ENCODE assay signal across 8 mouse cellular contexts in the genomic region with DNA sequence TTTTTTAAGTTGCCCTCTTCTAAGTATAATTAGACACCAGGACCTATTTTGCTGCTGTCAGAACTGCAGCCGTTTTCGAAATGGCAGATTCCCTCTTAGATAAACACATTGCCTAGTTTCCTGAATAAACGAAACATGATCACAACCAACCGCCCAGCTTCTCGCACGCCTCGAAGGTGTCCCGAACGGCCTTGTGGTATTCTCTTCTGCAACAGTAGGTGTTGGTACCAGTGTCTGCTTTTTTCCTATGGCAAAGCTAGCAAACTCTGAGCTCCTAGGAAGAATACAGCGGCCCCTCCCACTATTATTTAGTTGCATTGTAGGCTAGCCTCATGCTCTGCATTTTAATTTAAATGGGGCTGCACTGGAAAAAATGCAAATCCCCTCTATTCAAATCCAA. TPM values are rescaled to one million over a fixed set of nuclear protein-coding genes. Genes with fewer than 3 reads are reported as not detected.
DNase-seq lines count a peak whose midpoint lies in the region; ATAC-seq lines count a peak whose summit lies in the region.

No protein-coding gene starts in this region.

- H3K36me3 ChIP-seq in forebrain, embryonic 10.5 days (replicated peaks) = no peaks in the 10 kb centered on the region
- no peaks in the 10 kb centered on the region for H3K36me3 ChIP-seq in limb, embryonic 15.5 days
- H3K36me3 ChIP-seq in stomach, embryonic 14.5 days (ENCODE audit: control insufficient read depth, insufficient read depth, low read length) = no peaks in the 10 kb centered on the region

- H3K4me2 ChIP-seq in limb, embryonic 15.5 days = peak overlapping the region; percentile 26; the same call in 1 of the 2 replicates
- H3K4me2 ChIP-seq in stomach, embryonic 14.5 days (replicated peaks; ENCODE audit: low read depth, low read length) = peak overlapping the region; percentile 24; the same call in 1 of the 2 replicates

- no peak overlapping the region for H3K9ac ChIP-seq in limb, embryonic 15.5 days
- no peak overlapping the region for H3K9ac ChIP-seq in stomach, embryonic 14.5 days (replicated peaks; ENCODE audit: low read depth, low read length)

- H3K4me3 ChIP-seq in forebrain, embryonic 10.5 days = peak overlapping the region; percentile 47
- no peak overlapping the region for H3K4me3 ChIP-seq in limb, embryonic 15.5 days
- peak overlapping the region; percentile 2; the same call in 1 of the 2 replicates for H3K4me3 ChIP-seq in stomach, embryonic 14.5 days (ENCODE audit: low read depth, low read length)

- peaks cover 31% of the 10 kb centered on the region for H3K4me1 ChIP-seq in forebrain, embryonic 10.5 days
- H3K4me1 ChIP-seq in limb, embryonic 15.5 days = peaks cover 17% of the 10 kb centered on the region
- H3K4me1 ChIP-seq in stomach, embryonic 14.5 days (ENCODE audit: control insufficient read depth, insufficient read depth, low read length) = 0 out of 2 replicates have a peak, but pooled peaks cover 9% of the 10 kb centered on the region

- peak; percentile 35 for DNase-seq in adrenal gland, postnatal 14 days
- DNase-seq in adrenal gland, postnatal 4 days (ENCODE audit: low spot score in 2 of 2) = no peak
- peak; percentile 98 for DNase-seq in 416B (ENCODE audit: low read depth)
- DNase-seq in forebrain, embryonic 10.5 days (ENCODE audit: extremely low spot score, low spot score) = no peak

- peak overlapping the region; percentile 86 for H3K27ac ChIP-seq in forebrain, embryonic 10.5 days
- H3K27ac ChIP-seq in limb, embryonic 15.5 days = no peak overlapping the region
- H3K27ac ChIP-seq in stomach, embryonic 14.5 days (ENCODE audit: low read length) = no peak overlapping the region

- WGBS in forebrain, embryonic 10.5 days = 2% methylated on average over 10 of the region's 10 CpGs
- 9% methylated on average over 10 of the region's 10 CpGs for WGBS in limb, embryonic 15.5 days
- WGBS in stomach, embryonic 14.5 days = 10% methylated on average over 10 of the region's 10 CpGs

- peaks cover 3% of the 10 kb centered on the region; the same call in 1 of the 2 replicates for H3K9me3 ChIP-seq in forebrain, embryonic 10.5 days
- no peaks in the 10 kb centered on the region for H3K9me3 ChIP-seq in limb, embryonic 15.5 days
- H3K9me3 ChIP-seq in stomach, embryonic 14.5 days (ENCODE audit: control insufficient read depth, low read depth, low read length) = no peaks in the 10 kb centered on the region

- ATAC-seq in limb, embryonic 15.5 days (ENCODE audit: insufficient number of reproducible peaks, low FRiP score, low TSS enrichment, low read depth) = no peak
- ATAC-seq in stomach, embryonic 14.5 days (ENCODE audit: insufficient number of reproducible peaks, insufficient read depth, low FRiP score, low read depth) = no peak
- no peak for ATAC-seq in cerebellum, adult (ENCODE audit: insufficient number of reproducible peaks, low FRiP score, low TSS enrichment)
- ATAC-seq in monocyte, adult 5-6 weeks (replicated peaks; ENCODE audit: insufficient number of reproducible peaks, low FRiP score, low TSS enrichment, poor library complexity, severe bottlenecking) = no peak

- H3K27me3 ChIP-seq in forebrain, embryonic 10.5 days (ENCODE audit: poor library complexity, severe bottlenecking) = no peaks in the 10 kb centered on the region
- no peaks in the 10 kb centered on the region for H3K27me3 ChIP-seq in limb, embryonic 15.5 days
- no peaks in the 10 kb centered on the region for H3K27me3 ChIP-seq in stomach, embryonic 14.5 days (ENCODE audit: control insufficient read depth, insufficient read depth, low read length)

RNA-seq across cellular contexts. Expression of a gene that starts 45.3 kb away (rescaled TPM):
- 28.6 and 32.6 TPM in 2 replicates for total RNA-seq in adrenal gland, postnatal 14 days (2021)
- 10 to 100 TPM; 34.9 to 37.9 TPM for total RNA-seq in adrenal gland, postnatal 4 days (2021)
- 3.4 and 4.1 TPM in 2 replicates for polyA plus RNA-seq in forebrain, embryonic 10.5 days (2016; fragmentation: Nextera tagmentation; extraction: Ambion mirVana)
- 2.9 and 3.3 TPM in 2 replicates for polyA plus RNA-seq in limb, embryonic 15.5 days (2015; fragmentation: Nextera tagmentation; extraction: Ambion mirVana)
- 4.1 and 4.5 TPM in 2 replicates for polyA plus RNA-seq in stomach, embryonic 14.5 days (2014; fragmentation: Nextera tagmentation; extraction: Ambion mirVana)
- 28.3 to 57.4 TPM (median 42.9 TPM) in 3 replicates for total RNA-seq in monocyte, adult 5-6 weeks (2017)

Comparison
In these comparisons a context has a peak if more than half of its experiments do, and no peak if none do; other contexts are left out.
1. DNase-seq: peak in adrenal gland, postnatal 14 days (single experiment) and 416B (single experiment); none in adrenal gland, postnatal 4 days (0 of 2) and forebrain, embryonic 10.5 days (single experiment).